Mouse (Mus musculus): ENCODE measurements around the gene Tmf1. TPM values are rescaled to one million over a fixed set of nuclear protein-coding genes. Genes with fewer than 3 reads are reported as not detected.

Gene Tmf1
- total RNA-seq (2021), result 10 to 100 TPM; 51.9 to 52.9 TPM
- long read RNA-seq, experiment 1, full-length matches to known transcripts, result 16 of 23 reads
- long read RNA-seq, experiment 1, partial matches to known transcripts, result 4 of 23 reads
- long read RNA-seq, experiment 1, other reads (novel, unspliced or antisense), result 3 of 23 reads
- long read RNA-seq, experiment 2, full-length matches to known transcripts, result 6 of 10 reads
- long read RNA-seq, experiment 2, partial matches to known transcripts, result 3 of 10 reads
- long read RNA-seq, experiment 2, other reads (novel, unspliced or antisense), result 1 of 10 reads

- Histone ChIP-seq H3K4me3 (peak within 1 kb of the TSS; percentile 93), H3K27ac (peak within 1 kb of the TSS; percentile 97)
- intact Hi-C loops (cut with DNase I), result loop anchor here (2.0 to 10.0 kb wide), 2 partner anchors 24 to 346 kb away; no protein-coding TSS in a partner anchor
- peak; percentile 96 for DNase-seq (ENCODE audit: extremely low spot score in 1 of 2, low spot score in 2 of 2)
- no peak for TF ChIP-seq CTCF (IDR thresholded peaks at IDR 0.05)
Measured at GRCm38 (mm10) chr6:97178491-97179366, at the start of gene Tmf1. Gene Tmf1, minus strand, starts transcription at chr6:97179122.

DNA sequence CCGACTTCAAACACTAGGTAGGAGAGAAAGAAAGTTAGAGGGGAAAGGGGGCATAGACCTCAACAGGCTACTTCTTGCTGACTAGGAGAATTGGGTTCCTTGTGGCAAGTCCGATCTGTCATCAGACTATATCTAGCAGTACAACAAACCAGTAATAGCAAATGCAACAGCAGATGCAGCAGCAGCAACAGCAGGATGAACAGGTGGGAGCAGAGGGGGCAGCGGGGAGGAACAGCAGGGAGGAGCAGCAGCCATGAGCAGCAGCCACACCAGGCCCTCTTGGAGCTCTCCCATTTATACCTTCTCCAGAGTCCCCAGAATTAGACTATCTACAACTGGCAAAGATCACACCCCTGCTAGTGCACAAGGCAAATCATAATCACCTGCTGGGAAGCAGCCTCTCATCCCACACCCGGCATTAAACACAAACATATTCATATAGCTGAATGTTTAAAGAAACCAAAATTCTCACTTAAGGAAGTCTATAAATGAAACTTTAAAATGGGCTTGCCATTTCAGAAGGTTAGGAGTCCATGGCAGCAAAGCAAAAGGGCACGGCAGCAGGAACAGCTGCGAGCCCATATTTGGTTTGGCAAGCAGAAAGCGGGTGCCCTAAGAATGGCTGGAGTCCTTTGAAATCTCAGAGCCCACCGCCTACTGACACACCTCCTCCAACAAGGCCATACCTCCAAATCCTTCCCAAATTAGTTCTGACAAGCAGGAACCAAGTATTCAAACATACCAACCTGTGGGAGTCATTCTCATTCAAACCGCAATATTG, 48.3 kb upstream of the Tmf1 start:
- intact Hi-C loops (cut with DNase I), result no loop called here
- no peak overlapping the region for H3K4me3 ChIP-seq
- no peak for TF ChIP-seq CTCF (IDR thresholded peaks at IDR 0.05)

DNA sequence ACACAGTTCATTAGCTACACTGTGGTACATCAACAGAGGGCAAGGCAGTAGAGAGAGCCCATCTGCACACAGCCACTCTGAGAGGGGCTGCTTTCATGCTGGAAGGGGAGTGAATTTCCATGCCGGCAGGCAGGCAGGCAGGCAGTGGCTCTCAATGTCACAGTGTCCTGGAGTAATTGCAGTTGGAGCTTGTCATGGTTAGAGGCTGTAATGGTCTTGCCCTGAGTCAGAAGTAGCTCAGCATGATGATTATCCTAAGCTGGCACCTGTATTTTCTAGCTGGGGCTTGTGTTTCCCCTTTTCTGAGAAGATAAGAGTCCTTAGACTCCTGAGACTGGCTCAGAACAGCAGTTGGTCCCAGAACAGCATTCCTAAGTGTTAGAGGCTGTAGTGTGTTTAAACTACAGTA, 47.2 kb upstream of the Tmf1 start:
- DNase-seq (ENCODE audit: extremely low spot score in 1 of 2, low spot score in 2 of 2), result no peak
- intact Hi-C loops (cut with DNase I), result no loop called here
- no peak overlapping the region for H3K4me3 ChIP-seq
- TF ChIP-seq CTCF (IDR thresholded peaks at IDR 0.05), result no peak
- H3K27ac ChIP-seq, result no peak overlapping the region

More for the DNA sequence above, 48.3 kb upstream of the Tmf1 start:
- DNase-seq (ENCODE audit: extremely low spot score in 1 of 2, low spot score in 2 of 2), result no peak
- no peak overlapping the region for H3K27ac ChIP-seq

GRCm38 (mm10) chr6:97224505-97224904, 45.6 kb upstream of the Tmf1 start:
- intact Hi-C loops (cut with DNase I), result no loop called here
- TF ChIP-seq CTCF (IDR thresholded peaks at IDR 0.05), result no peak
- Histone ChIP-seq H3K27ac (no peak overlapping the region), H3K4me3 (no peak overlapping the region)
- DNase-seq (ENCODE audit: extremely low spot score in 1 of 2, low spot score in 2 of 2), result no peak

- intact Hi-C loops (cut with DNase I), result no loop called here
- Histone ChIP-seq H3K27ac (peak overlapping the region; percentile 17; the same call in 1 of the 2 replicates), H3K4me3 (no peak overlapping the region)
- no peak for DNase-seq (ENCODE audit: extremely low spot score in 1 of 2, low spot score in 2 of 2)
- TF ChIP-seq CTCF (IDR thresholded peaks at IDR 0.05), result no peak
Measured at GRCm38 (mm10) chr6:97223566-97223965, 44.6 kb upstream of the Tmf1 start.

DNA sequence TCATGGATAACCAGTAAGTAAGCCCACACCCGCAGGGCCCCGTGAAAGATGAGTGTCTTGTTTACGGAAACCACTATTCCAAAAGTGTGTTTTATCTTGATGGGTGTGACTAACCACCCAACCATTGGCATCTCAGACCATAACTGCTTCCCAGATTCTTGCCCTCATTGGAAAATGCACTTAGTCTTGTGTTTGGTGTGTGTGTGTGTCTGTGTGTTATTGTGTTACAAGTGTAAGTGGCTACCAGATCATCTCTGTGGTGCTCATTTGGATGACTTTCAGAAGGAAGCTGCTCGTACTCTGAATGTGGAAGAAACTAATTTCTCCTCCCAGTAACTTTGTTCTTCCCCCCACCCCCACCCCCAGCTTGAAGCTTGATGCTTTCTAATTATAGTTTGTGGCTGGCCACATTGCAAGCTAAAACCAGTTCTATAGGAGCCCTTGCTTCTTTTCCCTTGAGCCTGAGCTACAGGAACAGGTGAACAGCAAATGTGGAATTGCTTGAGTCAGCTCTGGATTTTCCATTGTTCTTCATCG, 44.1 kb upstream of the Tmf1 start:
- DNase-seq (ENCODE audit: extremely low spot score in 1 of 2, low spot score in 2 of 2), result no peak
- Histone ChIP-seq H3K27ac (peak overlapping the region; percentile 5; the same call in 1 of the 2 replicates), H3K4me3 (no peak overlapping the region)
- intact Hi-C loops (cut with DNase I), result no loop called here
- TF ChIP-seq CTCF (IDR thresholded peaks at IDR 0.05), result no peak

GRCm38 (mm10) chr6:97222321-97222720, 43.4 kb upstream of the Tmf1 start:
- no peak for TF ChIP-seq CTCF (IDR thresholded peaks at IDR 0.05)
- DNase-seq (ENCODE audit: extremely low spot score in 1 of 2, low spot score in 2 of 2), result no peak
- Histone ChIP-seq H3K27ac (peak overlapping the region; percentile 5; the same call in 1 of the 2 replicates), H3K4me3 (no peak overlapping the region)
- intact Hi-C loops (cut with DNase I), result no loop called here

- Histone ChIP-seq H3K27ac (peak overlapping the region; percentile 68), H3K4me3 (no peak overlapping the region)
- intact Hi-C loops (cut with DNase I), result no loop called here
- peak; percentile 48 to 68 for DNase-seq (ENCODE audit: extremely low spot score in 1 of 2, low spot score in 2 of 2)
- TF ChIP-seq CTCF (IDR thresholded peaks at IDR 0.05), result no peak
Measured at GRCm38 (mm10) chr6:97221205-97222025, 42.5 kb upstream of the Tmf1 start.

DNA sequence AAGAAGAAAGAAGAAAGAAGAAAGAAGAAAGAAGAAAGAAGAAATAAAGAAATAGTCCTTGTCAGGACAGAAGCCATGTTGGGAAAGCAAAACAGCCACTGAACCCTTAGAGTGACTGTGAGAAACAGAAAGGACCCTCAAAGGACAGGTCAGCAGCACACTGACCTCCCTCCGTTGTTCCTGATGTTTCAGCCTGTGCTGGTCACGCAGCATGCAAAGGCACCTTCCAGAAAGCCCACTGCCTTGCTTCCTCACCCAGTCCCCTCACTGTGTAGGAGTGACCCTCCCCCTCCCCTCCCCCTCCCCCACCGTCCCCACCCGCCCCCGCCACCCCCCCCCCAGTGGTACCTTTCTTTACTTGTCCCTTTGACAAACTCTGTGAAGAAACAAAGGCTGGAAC, 41.8 kb upstream of the Tmf1 start:
- Histone ChIP-seq H3K4me3 (no peak overlapping the region), H3K27ac (no peak overlapping the region)
- intact Hi-C loops (cut with DNase I), result no loop called here
- DNase-seq (ENCODE audit: extremely low spot score in 1 of 2, low spot score in 2 of 2), result no peak
- TF ChIP-seq CTCF (IDR thresholded peaks at IDR 0.05), result no peak

DNA sequence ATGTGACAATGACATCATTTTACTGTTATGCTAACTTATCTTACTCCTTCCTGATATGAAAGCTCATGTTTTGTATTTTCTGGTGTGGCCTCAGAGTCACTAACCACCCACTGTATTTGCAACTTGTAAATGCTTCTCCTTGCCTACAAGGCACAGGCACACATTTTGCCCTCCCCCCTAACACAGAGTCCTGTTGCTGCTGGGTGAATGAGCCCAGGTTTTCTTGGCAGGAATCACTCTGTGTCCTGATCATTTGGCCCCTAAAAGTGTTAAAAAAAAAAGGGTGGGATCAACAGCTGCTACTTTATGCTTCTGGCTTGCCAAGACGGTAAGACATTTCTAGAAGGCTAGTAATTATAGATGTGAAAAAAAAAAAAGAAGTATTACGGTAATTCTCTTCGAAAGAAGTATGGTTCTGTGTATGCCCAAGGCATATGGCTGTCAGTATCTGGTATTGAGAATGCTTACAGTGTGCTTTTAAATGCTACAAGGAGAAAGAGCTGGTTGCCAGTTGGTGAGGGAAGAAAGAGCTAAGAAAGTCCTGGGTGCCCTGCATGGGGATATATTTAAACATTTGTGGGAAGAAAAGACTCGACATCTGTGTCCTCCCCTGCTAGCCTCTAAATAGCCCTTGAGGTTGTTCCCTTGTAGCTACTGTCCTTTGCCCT, 37.4 kb upstream of the Tmf1 start:
- no peak for TF ChIP-seq CTCF (IDR thresholded peaks at IDR 0.05)
- no peak for DNase-seq (ENCODE audit: extremely low spot score in 1 of 2, low spot score in 2 of 2)
- Histone ChIP-seq H3K4me3 (no peak overlapping the region), H3K27ac (peak overlapping the region; percentile 28; the same call in 1 of the 2 replicates)
- intact Hi-C loops (cut with DNase I), result no loop called here
